Mouse (Mus musculus): ENCODE data around the gene Cald1. TPM values are rescaled to one million over a fixed set of nuclear protein-coding genes. Genes with fewer than 3 reads are reported as not detected.
A peak's percentile ranks its signal among the peaks of the same experiment; 100 is the strongest.

Cald1 gene
- total RNA-seq (2015), result 0.09 and 0.47 TPM in 2 replicates
- total RNA-seq (2017), result 0.08 TPM in 1 of 2 replicates, not detected in the other

DNA sequence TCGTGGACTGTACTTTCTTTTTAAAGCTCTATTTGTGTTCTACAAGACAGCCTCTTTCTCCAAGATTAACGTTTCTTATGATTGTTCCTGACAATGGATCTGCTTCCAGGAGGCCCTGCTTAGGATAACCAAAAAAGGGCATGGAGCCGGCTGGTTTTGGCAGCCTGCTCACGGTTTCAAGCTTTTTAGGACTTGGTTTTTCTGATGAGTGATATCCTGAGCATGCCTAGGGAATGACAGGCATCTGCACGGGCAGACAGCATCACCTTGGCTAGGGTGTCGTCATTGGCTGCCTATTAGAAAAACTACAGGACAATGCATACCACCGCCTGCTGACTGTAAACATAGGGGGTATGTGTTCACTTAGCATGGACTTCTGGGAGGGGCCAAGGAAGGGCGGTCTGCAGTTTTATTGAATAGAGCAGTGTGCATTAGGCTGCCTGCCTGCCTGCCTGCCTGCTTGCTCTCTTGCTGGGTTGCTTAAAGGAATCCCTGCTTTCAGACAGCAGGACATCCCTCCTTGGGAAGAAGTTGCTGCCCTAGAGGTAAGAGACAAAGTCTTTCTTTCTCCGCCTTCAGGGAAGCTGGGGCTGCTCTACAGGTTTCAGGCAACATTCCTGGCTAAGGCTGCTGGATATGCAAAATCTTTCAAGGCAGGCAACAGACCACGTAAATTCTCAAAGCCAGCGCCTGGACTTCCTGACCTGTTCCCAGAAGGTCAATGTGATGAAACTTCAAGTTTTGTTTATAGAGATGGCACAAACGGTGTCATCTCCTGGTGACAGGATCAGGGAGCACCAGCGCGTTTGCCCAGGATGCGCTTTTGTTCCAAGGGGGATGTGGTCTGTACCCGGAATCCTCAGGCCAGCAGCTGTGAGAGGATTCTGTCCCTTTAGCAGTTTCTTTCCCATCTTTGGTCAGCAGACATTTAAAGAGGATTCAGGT lies at the start of gene Cald1:
Gene Cald1, plus strand, starts transcription at position 380 of the 945 bp plus-strand sequence.
- ATAC-seq (ENCODE audit: poor library complexity, severe bottlenecking), result no peak

DNA sequence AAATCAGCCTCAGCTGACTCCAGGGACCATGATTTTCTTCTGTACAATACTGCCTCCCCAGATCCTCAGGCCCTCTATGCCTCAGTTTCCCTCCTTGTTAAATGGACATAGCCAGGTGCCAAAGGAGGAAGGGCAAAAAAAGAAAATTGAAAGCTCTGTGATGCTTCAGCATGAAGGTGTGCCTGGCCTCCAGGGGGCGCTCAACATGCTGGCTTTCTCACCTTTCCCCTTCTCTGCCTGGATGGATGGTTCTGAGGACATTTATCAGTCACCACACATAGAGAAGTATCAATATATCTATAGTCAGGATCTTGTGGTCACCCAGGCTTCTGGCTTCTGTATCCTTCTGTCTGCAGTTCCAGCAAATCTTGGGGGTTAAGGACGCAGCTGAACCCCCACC lies 49.3 kb upstream of the Cald1 start:
- ATAC-seq (ENCODE audit: poor library complexity, severe bottlenecking), result 0 out of 2 replicates have a peak, but pooled peaks have one; percentile 49

DNA sequence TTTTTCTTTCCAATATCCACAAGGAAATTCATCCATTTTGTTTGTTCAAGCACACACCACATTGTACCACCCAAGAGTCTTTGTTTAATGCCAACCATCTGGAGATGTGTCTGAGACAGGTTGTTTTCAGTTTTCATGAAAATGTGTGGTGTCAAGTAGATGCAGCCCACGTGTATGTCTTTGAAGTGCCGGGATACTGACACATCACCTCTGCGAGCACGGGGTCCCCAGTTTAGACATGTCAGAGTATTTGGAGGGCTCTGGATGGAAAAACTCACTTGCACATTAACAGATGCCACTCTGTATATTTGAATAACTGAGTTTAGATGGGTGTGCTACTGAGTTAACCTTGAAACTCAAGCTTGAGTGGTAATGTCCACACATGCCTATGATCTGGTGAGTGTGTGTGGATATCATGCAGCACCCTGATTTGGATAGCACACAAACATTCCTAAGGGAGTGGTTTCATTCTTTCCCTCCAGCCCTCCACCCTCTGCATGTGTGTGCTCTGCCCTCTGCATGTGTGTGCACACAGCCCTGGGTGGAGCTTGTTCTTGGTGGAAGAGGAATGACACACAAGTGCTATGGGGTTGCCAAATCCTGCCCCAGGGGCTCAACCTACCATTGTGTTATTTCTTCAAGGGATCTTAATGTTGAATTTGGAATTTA lies 45.7 kb upstream of the Cald1 start:
- ATAC-seq (ENCODE audit: poor library complexity, severe bottlenecking), result no peak

DNA sequence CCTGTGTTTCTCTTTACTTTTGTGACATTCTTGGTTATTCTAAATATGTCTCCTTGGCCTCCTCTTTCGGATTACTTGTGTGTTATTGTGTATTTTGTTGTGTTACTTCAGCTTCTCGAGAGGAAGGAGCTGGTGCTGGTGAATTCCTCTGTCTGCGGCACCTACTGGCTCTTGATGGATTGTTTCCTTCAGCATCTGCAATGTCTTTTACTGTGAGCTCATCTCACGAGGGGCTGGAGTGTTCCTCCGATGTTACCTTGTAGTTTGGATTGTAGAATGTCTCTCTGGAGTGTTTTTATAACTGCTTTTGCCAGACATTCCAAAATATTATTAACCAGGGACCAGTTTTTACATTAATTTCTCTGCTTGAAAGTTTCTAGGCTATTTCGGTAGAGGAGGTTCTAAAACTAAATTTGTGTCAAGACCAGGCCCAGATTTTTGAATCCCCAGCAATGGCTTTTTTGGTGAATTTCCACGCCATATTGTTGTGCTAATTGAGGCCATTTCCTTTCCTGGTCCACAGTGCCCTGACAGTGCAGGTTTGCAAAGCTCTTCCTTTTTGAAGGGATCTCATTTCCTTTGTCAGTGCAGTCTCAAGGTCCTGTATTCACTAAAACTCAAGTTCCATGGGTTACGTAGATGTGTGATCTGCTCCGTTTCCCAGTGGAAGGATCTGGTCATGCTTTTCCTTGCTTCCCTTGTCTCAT lies 43.9 kb upstream of the Cald1 start:
- ATAC-seq (ENCODE audit: poor library complexity, severe bottlenecking), result no peak

DNA sequence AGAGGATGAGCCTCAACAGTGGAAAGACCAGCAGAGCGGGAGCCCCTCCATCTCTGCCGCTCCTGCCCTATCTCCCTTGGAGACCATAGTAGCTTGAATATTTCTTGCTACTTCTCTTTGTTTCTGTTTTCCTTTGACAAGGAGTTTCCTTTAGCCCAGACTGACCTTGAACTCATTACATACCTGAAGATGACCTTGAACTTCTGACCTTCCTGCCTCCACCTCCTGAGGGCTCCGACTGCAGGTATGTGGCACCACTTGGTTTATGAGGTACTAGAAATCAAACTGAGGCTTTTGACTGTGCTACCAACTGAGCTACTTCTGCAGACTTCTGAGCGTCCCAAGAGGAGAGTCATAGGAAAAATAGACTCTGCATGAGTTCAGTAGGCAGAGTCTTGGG lies 38.8 kb upstream of the Cald1 start:
- ATAC-seq (ENCODE audit: poor library complexity, severe bottlenecking), result no peak

DNA sequence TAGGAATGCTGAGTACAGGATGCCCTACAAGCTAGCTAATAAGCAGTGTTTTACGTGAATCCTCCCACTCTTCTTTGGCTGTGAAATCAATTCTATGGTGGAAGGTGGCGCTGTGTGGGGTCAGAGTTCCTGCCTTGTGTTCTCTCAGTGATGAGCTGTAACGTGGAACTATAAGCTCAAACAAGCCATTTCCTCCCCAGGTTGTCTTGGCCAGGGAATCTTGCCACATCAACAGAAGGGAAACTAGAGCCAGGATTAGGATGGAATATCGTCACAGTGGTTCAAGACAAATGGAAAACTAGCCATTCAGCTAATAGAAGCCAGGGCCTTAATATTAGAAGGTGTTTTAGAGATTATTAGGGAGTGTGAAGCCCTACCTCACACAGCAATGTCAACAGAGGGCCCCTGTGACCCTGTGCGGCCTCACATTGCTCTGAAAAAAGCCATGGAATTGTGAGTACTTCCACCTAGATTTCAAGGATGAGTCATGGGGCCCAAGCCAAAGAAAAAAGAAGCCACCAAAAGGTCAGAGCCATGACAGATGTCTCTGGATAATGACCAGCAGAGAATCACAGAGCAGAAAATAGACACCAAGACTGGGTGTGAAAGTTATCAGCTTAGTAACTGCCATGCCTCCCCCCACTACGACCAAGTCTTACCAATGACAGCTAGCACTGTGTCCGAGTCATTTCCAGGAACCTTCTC lies 33.0 kb upstream of the Cald1 start:
- no peak for ATAC-seq (ENCODE audit: poor library complexity, severe bottlenecking)

DNA sequence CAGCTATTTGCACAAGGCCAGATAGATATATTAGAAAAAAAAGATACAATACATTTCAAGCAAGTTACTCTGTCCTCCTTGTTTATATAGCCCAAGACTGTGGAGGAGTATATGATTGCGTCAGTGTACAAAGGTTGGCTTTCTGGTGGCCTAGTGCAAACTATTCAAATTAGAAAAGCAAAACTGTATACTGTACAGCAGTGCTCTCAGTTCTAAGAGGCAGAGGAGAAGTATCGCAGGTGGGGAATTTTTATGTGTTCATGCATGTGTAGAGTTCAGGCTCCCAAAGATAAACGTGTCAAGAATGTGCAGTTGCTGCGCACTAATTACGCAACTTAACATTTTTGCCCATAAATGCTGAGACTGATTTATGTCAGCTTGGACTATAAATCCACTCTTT lies 31.0 kb upstream of the Cald1 start:
- no peak for ATAC-seq (ENCODE audit: poor library complexity, severe bottlenecking)

DNA sequence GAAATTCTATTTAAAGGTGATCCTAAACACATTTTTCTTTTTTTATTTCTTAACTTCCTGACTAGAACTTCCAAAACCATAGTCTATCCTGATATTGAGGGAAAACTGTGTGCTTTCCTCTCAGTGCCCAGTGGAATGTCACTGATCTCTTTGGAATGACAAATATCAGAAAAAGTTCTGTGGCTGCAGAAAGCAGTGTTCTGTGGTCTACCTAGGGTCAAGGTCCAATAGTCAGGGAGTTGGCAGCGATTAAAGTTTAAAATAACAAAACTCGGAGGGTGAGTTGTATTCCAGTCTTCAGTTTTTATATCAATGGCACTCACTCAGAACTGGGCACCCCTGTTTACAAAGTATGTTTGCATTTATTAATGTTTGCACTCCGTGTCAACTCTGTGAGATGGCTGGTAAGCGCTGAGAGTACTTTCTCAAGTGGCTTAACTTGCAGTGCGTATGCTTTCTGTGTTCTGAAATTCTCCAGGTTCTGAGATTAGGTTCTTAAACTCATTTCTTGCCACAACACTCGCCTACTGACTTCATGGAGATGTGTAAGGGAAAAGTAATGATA lies 18.7 kb upstream of the Cald1 start:
- ATAC-seq (ENCODE audit: poor library complexity, severe bottlenecking), result no peak

DNA sequence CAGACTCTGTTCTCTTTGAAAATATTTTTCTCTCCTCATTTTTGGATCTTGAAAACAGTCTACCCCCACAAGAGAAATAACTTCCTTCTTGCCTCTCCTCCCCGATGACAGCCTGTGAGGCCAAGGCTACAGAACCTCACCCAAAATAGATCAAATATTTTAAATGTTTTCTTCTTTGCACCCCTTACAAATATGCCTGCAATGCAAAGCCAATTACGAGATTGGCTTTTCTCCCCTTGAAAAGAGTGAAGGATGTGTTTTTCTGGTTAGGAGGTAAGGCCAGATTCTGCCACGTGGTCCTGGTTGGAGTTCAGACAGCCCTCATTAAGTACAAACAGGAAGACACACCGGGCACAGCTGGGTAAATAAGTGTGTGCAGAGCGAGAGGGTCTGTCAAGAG lies 14.9 kb upstream of the Cald1 start:
- ATAC-seq (ENCODE audit: poor library complexity, severe bottlenecking), result no peak

DNA sequence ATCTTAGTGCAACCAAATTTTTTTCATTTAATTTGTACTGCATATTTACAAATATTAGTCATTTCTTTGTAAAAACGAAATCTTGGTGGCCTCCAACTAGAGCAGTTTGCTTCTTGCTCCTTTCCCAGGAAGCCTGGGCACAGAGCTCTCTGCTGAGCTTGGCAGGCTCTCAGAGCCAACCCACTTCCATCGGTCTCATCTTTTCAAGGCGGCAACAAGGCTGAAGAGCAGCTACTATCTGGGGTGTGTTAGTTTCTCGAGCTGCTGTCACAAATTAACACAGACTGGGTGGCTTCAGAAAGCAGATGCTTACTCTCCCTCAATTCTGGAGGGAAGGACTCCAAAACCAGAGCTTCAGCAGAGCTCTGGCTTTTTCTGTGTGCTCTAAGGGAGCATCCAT lies 10.2 kb upstream of the Cald1 start:
- ATAC-seq (ENCODE audit: poor library complexity, severe bottlenecking), result no peak

DNA sequence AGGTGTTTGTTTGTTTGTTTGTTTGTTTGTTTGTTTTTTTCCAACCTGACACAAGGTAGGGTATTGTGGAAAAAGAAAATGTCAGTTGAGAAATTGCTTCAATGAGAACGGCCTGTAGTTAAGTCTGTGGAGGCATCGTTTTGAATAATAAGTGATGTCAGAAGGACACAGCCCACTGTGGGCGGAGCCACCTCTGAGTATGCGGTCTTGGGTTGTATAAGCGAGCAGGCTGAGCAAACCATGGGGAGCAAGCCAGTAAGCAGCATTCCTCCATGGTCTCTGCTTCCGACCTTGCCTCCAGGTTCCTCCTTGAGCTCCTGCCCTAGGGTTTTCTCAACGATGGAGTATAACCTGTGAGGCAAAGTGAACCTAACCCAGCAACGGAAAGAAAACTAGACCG lies 7.6 kb upstream of the Cald1 start:
- no peak for ATAC-seq (ENCODE audit: poor library complexity, severe bottlenecking)

DNA sequence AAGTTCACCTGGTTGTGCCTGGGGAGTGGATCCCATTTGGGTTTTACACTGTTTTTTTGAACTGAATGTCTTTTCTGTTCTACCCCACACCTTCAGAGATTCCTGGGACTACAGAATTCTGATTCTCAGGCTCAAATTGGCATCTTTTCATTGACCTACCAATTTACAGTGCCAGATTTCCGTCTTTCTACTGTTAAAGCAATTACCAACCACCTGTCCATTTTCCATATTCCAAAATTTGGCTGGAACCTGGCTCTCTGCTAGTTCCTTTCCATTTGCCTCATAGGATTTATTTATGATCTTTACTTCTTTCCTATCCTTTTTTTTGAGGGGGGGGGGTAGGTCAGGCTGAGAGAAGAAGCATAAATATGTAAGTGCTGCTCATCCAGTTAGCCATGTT lies 4.9 kb upstream of the Cald1 start:
- no peak for ATAC-seq (ENCODE audit: poor library complexity, severe bottlenecking)

DNA sequence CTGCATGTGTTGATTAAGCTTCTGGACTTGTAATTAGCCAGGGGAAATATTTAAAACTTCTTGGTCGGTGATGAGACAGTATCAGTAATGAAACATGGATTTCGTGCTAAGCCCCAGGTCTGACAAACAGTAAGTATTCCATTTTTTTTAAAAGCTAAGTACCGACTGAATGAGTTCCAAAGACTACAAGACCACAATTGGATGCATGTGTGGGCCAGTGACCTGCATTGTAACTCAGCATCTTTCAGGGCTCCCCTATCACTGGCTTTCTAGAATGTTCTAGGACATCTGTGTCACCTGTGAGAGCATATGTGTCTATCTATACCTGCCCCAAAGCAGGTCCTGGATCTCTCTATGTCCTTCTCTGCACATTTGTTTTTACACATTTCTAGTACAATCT lies 984 bp upstream of the Cald1 start:
- no peak for ATAC-seq (ENCODE audit: poor library complexity, severe bottlenecking)

DNA sequence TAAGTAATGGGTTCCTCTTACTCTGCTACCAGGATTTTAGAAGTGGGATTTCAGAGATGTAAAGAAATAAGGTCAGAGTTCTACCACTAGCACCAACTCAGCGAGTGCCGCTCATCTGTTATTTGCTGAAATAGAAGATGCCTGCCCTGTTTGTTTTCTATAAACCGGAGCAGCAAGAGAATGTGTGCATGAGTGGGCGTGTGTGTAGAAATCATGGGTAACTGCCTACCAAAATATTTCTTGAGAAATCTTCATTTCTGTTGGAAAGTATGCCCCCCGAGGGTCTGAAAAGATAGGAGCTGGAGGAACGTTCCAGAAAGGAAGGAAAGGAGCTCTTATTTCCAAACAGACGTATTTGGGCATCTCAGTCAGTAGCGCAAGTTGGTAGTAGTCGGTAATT lies 871 bp downstream of the Cald1 start:
- ATAC-seq (ENCODE audit: poor library complexity, severe bottlenecking), result no peak

DNA sequence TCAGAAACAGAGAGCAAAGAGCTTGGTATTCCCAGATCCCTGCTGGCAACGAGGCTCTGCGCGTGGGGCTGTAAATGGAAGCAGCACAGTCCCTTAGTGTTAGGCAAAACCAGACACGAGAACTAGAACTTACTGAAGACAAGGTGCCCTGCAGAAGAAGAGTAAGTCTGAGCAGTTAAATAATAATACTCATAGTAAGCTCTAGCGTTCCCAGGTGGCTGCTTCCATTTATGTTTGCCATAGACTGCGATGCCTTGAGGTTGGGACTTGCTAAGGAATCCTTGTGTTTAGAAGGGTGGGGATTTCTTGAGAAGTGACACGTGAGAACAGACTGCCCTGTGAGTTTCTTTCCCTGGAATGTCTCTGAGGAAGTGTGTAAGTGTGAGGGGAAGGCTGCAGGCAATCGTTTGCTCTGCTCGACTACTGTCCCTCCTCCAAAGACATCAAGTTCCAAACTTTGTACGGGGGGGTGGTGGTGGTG lies 1.4 kb downstream of the Cald1 start:
- no peak for ATAC-seq (ENCODE audit: poor library complexity, severe bottlenecking)

DNA sequence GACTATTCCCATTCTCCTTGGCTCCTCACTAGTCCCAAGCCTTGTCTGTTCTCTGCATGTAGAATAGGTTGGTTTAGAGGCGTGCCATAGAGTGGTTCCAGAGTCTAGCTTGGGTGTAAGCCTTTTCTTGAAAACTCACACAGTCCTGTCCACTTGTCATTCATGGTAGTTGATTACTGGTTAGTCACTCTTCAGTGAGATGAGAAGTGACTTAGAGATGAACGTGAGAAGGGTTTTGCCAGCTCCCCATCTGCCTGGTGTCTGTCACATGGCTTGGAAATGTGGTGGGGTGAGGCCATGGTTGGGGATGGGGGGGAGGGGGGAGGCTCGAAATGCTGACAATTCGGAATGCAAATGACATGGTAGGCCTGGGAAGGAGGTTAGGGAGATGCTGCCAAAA lies 2.5 kb downstream of the Cald1 start:
- ATAC-seq (ENCODE audit: poor library complexity, severe bottlenecking), result no peak

DNA sequence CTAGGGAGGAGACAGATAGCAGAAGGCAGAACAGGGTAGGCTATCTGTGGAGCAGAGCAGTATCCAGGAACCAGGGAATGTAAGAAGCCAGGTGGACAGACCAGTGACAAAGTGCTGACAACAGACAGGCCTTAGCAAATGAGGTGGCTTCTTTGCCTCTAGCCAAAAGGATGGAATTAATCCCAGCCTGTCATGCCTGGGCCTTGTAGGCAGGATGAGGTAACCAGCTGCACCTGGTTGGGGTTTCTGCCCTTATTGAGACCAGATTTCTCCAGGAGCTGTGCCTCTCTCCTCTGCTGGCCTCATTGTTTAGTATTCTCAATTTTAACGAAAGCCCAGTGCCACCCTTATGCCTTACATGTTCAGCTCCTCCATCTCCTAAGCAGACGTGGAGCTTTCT lies 3.8 kb downstream of the Cald1 start:
- ATAC-seq (ENCODE audit: poor library complexity, severe bottlenecking), result no peak

DNA sequence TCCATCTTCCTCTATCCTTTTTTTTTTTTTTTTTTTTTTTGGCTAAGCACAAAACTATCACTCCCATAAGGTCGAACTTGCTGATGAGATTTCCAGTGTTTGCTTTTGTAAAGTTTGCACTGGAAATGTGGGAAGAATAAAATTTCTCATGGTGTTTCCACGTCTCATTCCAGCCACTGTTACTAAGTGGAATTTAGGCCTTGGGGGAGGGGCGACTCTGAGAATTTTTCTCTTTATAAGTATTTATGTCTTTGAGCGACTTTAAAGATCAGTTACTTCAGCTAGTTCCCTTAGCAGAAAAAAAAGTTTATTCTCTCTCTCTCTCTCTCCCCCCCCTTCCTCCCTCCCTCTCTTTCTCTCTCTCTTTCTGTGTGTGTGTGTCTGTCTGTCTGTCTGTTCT lies 8.1 kb downstream of the Cald1 start:
- no peak for ATAC-seq (ENCODE audit: poor library complexity, severe bottlenecking)

DNA sequence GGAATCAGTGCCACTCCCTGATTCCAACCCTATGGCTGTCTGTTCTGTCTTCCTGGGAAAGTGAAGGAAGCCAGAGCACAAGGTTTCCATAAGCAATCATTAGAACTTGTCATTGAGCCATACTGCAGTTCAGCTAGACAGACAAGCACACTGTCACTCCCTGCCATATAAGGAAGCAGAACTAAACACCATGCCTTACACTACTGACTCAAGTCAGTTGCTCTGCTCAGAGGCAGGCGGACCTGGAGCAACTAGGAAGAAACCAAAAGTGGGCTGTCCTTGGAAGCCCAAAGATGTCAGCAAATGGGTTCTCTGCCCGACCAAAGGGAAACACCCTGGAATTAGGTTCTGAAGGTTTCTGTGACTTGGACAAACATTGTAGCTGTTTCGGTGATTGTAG lies 10.3 kb downstream of the Cald1 start:
- ATAC-seq (ENCODE audit: poor library complexity, severe bottlenecking), result no peak

All from megakaryocyte, adult 5-6 weeks (primary cell).